Mouse (Mus musculus): ENCODE measurements around the gene Emid1.

Emid1 gene

GRCm38 (mm10) chr11:5151680-5152337 is at the start of gene Emid1:
TSS of gene Emid1 (minus strand) at chr11:5152257.
- no peak for DNase-seq (ENCODE audit: low spot score in 2 of 2)

- DNase-seq (ENCODE audit: low spot score in 2 of 2), result no peak
Observed at GRCm38 (mm10) chr11:5199879-5200278, 47.8 kb upstream of the Emid1 start.

- no peak for DNase-seq (ENCODE audit: low spot score in 2 of 2)
Observed at GRCm38 (mm10) chr11:5197068-5197467, 45.0 kb upstream of the Emid1 start.

GRCm38 (mm10) chr11:5196583-5196982 is 44.5 kb upstream of the Emid1 start:
- no peak for DNase-seq (ENCODE audit: low spot score in 2 of 2)

GRCm38 (mm10) chr11:5193576-5193881 is 41.5 kb upstream of the Emid1 start:
- no peak for DNase-seq (ENCODE audit: low spot score in 2 of 2)

- DNase-seq (ENCODE audit: low spot score in 2 of 2), result no peak
Observed at GRCm38 (mm10) chr11:5192840-5193575, 41.0 kb upstream of the Emid1 start.

GRCm38 (mm10) chr11:5192084-5192516 is 40.0 kb upstream of the Emid1 start:
- DNase-seq (ENCODE audit: low spot score in 2 of 2), result no peak

GRCm38 (mm10) chr11:5189239-5189933 is 37.3 kb upstream of the Emid1 start:
- no peak for DNase-seq (ENCODE audit: low spot score in 2 of 2)

- no peak for DNase-seq (ENCODE audit: low spot score in 2 of 2)
Observed at GRCm38 (mm10) chr11:5188170-5188569, 36.1 kb upstream of the Emid1 start.

- DNase-seq (ENCODE audit: low spot score in 2 of 2), result no peak
Observed at GRCm38 (mm10) chr11:5184832-5185231, 32.8 kb upstream of the Emid1 start.

- no peak for DNase-seq (ENCODE audit: low spot score in 2 of 2)
Observed at GRCm38 (mm10) chr11:5184250-5184649, 32.2 kb upstream of the Emid1 start.

GRCm38 (mm10) chr11:5182870-5183269 is 30.8 kb upstream of the Emid1 start:
- no peak for DNase-seq (ENCODE audit: low spot score in 2 of 2)

GRCm38 (mm10) chr11:5181850-5182404 is 29.9 kb upstream of the Emid1 start:
- peak; percentile 36 to 69 for DNase-seq (ENCODE audit: low spot score in 2 of 2)

- no peak for DNase-seq (ENCODE audit: low spot score in 2 of 2)
Observed at GRCm38 (mm10) chr11:5179391-5179790, 27.3 kb upstream of the Emid1 start.

GRCm38 (mm10) chr11:5177171-5177570 is 25.1 kb upstream of the Emid1 start:
- DNase-seq (ENCODE audit: low spot score in 2 of 2), result no peak

GRCm38 (mm10) chr11:5176685-5177084 is 24.6 kb upstream of the Emid1 start:
- DNase-seq (ENCODE audit: low spot score in 2 of 2), result no peak

- DNase-seq (ENCODE audit: low spot score in 2 of 2), result no peak
Observed at GRCm38 (mm10) chr11:5175866-5176265, 23.8 kb upstream of the Emid1 start.

- DNase-seq (ENCODE audit: low spot score in 2 of 2), result no peak
Observed at GRCm38 (mm10) chr11:5175141-5175540, 23.1 kb upstream of the Emid1 start.

GRCm38 (mm10) chr11:5172861-5173260 is 20.8 kb upstream of the Emid1 start:
- DNase-seq (ENCODE audit: low spot score in 2 of 2), result no peak

GRCm38 (mm10) chr11:5167311-5167710 is 15.3 kb upstream of the Emid1 start:
- DNase-seq (ENCODE audit: low spot score in 2 of 2), result peak in 1 of 2 experiments; percentile 61

- DNase-seq (ENCODE audit: low spot score in 2 of 2), result peak; percentile 73 to 75
Observed at GRCm38 (mm10) chr11:5165471-5165916, 13.4 kb upstream of the Emid1 start.

GRCm38 (mm10) chr11:5164310-5164709 is 12.3 kb upstream of the Emid1 start:
- DNase-seq (ENCODE audit: low spot score in 2 of 2), result no peak
